Mouse (Mus musculus): ENCODE measurements around the gene Actr2.

GRCm38 (mm10) chr11:20031536-20031935, 81.2 kb downstream of the Actr2 start:
- TF ChIP-seq CTCF (IDR thresholded peaks at IDR 0.05; ENCODE audit: control insufficient read depth, insufficient read depth, insufficient read length) (no peak), MYOD1 (IDR thresholded peaks at IDR 0.05; ENCODE audit: control insufficient read depth, insufficient read length, low read depth) (no peak)
